Mouse (Mus musculus): ENCODE measurements around the gene Copz2.

The Copz2 gene

DNA sequence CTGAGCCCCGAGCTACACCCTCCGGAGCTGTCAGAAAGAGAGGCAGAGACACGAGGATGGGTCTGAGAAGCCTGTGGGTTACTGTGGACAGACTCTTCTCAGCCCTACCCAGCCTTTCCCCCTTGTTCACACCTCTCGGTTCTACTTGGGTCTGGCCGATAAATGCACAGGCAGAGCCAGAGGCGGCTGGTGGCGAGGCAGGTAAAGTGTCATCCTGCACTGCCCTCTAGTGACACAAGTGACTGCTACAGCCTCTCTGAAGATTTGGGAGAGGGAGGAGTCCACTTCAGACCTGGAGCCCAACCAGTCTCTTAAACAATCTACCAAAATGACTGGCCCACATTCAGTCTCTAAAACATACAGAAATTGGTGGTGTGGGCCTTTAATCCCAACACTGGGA, 60.3 kb downstream of the Copz2 start:
- DNase-seq, result peak; percentile 79

All from right cerebral cortex, postnatal 25 days (tissue).